Mouse (Mus musculus) E14TG2a.4 (cell line): ENCODE data around the gene Onecut3.

Source experiments
- H3K27me3 ChIP-seq: 2 replicates; pipeline ENCODE4 v1.6.1; 2014; ENCODE audit warnings: low read length, control low read depth; ENCODE audit not compliant: insufficient read depth
- H3K36me3 ChIP-seq: 2 replicates; pipeline ENCODE4 v1.6.1; 2014; ENCODE audit warnings: low read length, control low read depth; ENCODE audit not compliant: insufficient read depth
- H3K4me1 ChIP-seq: replicated peaks from 2 replicates; pipeline ENCODE4 v1.6.1; 2014; ENCODE audit warnings: low read depth, low read length, control low read depth
- H3K4me3 ChIP-seq: replicated peaks from 2 replicates; pipeline ENCODE4 v1.5.1; 2014; ENCODE audit warnings: mild to moderate bottlenecking, low read length
- H3K9me3 ChIP-seq: 2 replicates; pipeline ENCODE4 v1.6.1; 2014; ENCODE audit warnings: low read length, control low read depth
- CTCF ChIP-seq: conservative IDR thresholded peaks from 2 replicates; pipeline ENCODE4 v1.5.1; 2014; ENCODE audit warnings: low read length
- NANOG ChIP-seq: IDR thresholded peaks from 2 replicates; pipeline ENCODE4 v1.6.1; 2014; ENCODE audit warnings: borderline replicate concordance, low read length, mixed read lengths
- POU5F1 ChIP-seq: IDR thresholded peaks from 2 replicates; pipeline ENCODE4 v1.6.1; 2014; ENCODE audit warnings: low read length, borderline replicate concordance

The Onecut3 gene

GRCm38 (mm10) chr10:80490051-80490450 is 4.6 kb upstream of the Onecut3 start:
- peaks cover 46% of the 10 kb centered on the region for H3K4me1 ChIP-seq
- no peak for TF ChIP-seq CTCF
- no peak for TF ChIP-seq POU5F1
- no peak for TF ChIP-seq NANOG
- peaks cover 85% of the 10 kb centered on the region for H3K27me3 ChIP-seq
- peak overlapping the region; percentile 43 for H3K4me3 ChIP-seq
- H3K9me3 ChIP-seq, result no peaks in the 10 kb centered on the region
- H3K36me3 ChIP-seq, result no peaks in the 10 kb centered on the region

- Histone ChIP-seq H3K4me3 (peak overlapping the region; percentile 60), H3K9me3 (no peaks in the 10 kb centered on the region), H3K27me3 (peaks cover 98% of the 10 kb centered on the region), H3K4me1 (peaks cover 48% of the 10 kb centered on the region), H3K36me3 (no peaks in the 10 kb centered on the region)
- TF ChIP-seq NANOG (no peak), CTCF (no peak), POU5F1 (no peak)
These were observed 1.3 kb downstream of the Onecut3 start for GRCm38 (mm10) chr10:80495901-80496300.

- H3K4me1 ChIP-seq, result peaks cover 48% of the 10 kb centered on the region
- no peaks in the 10 kb centered on the region for H3K9me3 ChIP-seq
- TF ChIP-seq CTCF (no peak), NANOG (no peak), POU5F1 (no peak)
- no peaks in the 10 kb centered on the region for H3K36me3 ChIP-seq
- peaks cover 98% of the 10 kb centered on the region for H3K27me3 ChIP-seq
- peak overlapping the region; percentile 60 for H3K4me3 ChIP-seq
These were observed 1.8 kb downstream of the Onecut3 start for GRCm38 (mm10) chr10:80496421-80496820.

GRCm38 (mm10) chr10:80502291-80502690 is 7.7 kb downstream of the Onecut3 start:
- H3K9me3 ChIP-seq, result no peaks in the 10 kb centered on the region
- H3K36me3 ChIP-seq, result no peaks in the 10 kb centered on the region
- H3K27me3 ChIP-seq, result peaks cover 85% of the 10 kb centered on the region
- peaks cover 63% of the 10 kb centered on the region for H3K4me1 ChIP-seq
- H3K4me3 ChIP-seq, result peak overlapping the region; percentile 43
- no peak for TF ChIP-seq NANOG
- TF ChIP-seq POU5F1, result no peak
- no peak for TF ChIP-seq CTCF

- Histone ChIP-seq H3K9me3 (no peaks in the 10 kb centered on the region), H3K4me3 (peak overlapping the region; percentile 43), H3K27me3 (peaks cover 83% of the 10 kb centered on the region), H3K4me1 (peaks cover 64% of the 10 kb centered on the region), H3K36me3 (no peaks in the 10 kb centered on the region)
- no peak for TF ChIP-seq NANOG
- TF ChIP-seq POU5F1, result no peak
- no peak for TF ChIP-seq CTCF
These were observed 8.2 kb downstream of the Onecut3 start for GRCm38 (mm10) chr10:80502819-80503314.

GRCm38 (mm10) chr10:80503599-80504220 is 9.1 kb downstream of the Onecut3 start:
- H3K4me3 ChIP-seq, result peak overlapping the region; percentile 29
- TF ChIP-seq NANOG (no peak), POU5F1 (no peak), CTCF (no peak)
- no peaks in the 10 kb centered on the region for H3K36me3 ChIP-seq
- peaks cover 80% of the 10 kb centered on the region for H3K27me3 ChIP-seq
- H3K4me1 ChIP-seq, result peaks cover 65% of the 10 kb centered on the region
- H3K9me3 ChIP-seq, result no peaks in the 10 kb centered on the region

GRCm38 (mm10) chr10:80504724-80505123 is 10.1 kb downstream of the Onecut3 start:
- Histone ChIP-seq H3K36me3 (no peaks in the 10 kb centered on the region), H3K4me1 (peaks cover 68% of the 10 kb centered on the region), H3K4me3 (peak overlapping the region; percentile 63), H3K9me3 (no peaks in the 10 kb centered on the region), H3K27me3 (peaks cover 75% of the 10 kb centered on the region)
- TF ChIP-seq CTCF (no peak), NANOG (no peak), POU5F1 (no peak)

- Histone ChIP-seq H3K9me3 (no peaks in the 10 kb centered on the region), H3K27me3 (peaks cover 73% of the 10 kb centered on the region), H3K36me3 (no peaks in the 10 kb centered on the region), H3K4me1 (peaks cover 67% of the 10 kb centered on the region), H3K4me3 (no peak overlapping the region)
- peak; percentile 60 for TF ChIP-seq CTCF
- no peak for TF ChIP-seq NANOG
These were observed 11.6 kb downstream of the Onecut3 start for GRCm38 (mm10) chr10:80506222-80506621.

- Histone ChIP-seq H3K4me1 (peaks cover 57% of the 10 kb centered on the region), H3K27me3 (peaks cover 74% of the 10 kb centered on the region), H3K9me3 (no peaks in the 10 kb centered on the region), H3K4me3 (no peak overlapping the region), H3K36me3 (no peaks in the 10 kb centered on the region)
- peak; percentile 92 for TF ChIP-seq CTCF
- TF ChIP-seq POU5F1, result no peak
- TF ChIP-seq NANOG, result no peak
These were observed 15.0 kb downstream of the Onecut3 start for GRCm38 (mm10) chr10:80509412-80510272.
